Mouse (Mus musculus) duodenum, adult 2 months (tissue): ENCODE measurements around the gene Prss47. TPM values are rescaled to one million over a fixed set of nuclear protein-coding genes. Genes with fewer than 3 reads are reported as not detected.

Source experiments
- polyA plus RNA-seq: library from polyadenylated mRNA; depleted of rRNA; stranded (reverse); fragments of >200 nt; gene quantifications from 2 replicates; pipeline ENCODE4 v1.2.3, GENCODE M21; 2012; ENCODE audit warnings: low replicate concordance; rRNA removed

Gene Prss47
- not detected in 2 replicates for polyA plus RNA-seq

DNA sequence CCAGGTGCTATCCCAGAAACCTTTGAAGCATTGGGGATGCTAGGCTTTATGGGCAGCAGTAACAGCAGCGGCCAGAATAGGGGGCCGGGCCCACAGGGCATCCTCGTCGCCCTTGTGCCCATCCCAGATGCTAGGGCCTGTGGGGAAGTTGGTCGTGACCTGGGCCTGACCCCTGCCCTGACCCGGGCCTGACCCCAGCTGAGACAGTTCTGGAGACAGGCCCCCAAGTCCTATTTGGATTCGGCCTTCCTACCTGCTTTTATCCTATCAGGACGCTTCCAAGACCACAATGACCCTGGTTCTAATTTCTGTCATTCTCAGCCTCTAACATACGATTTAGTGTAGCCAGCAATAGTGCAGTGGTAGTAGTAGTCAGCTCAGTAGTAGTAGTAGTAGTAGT, at the start of gene Prss47:
Prss47 (minus strand) TSS at position 101 of the 400 bp plus-strand sequence.

DNA sequence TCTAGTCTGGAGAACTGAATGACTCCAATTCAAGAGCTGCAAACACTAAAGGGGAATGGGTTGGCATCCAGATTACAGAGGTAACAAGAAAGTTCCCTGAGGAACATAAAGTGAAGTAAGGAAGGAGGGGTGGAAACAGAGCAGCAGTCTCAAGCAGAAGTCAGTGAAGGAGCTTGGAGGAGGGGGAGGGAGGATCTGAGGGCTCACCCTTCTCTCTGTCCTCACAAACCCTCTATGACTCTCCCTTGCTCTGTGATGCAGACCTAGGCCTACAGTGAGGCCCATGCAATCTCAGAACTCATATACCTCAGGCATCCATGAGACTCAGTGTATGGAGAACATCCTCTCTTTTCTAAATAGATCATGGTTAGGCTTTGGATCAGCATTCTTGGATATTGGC, 19.8 kb downstream of the Prss47 start, which contains the start of gene Spata31d1c:
Spata31d1c (plus strand) TSS at position 301 of the 400 bp plus-strand sequence.

Other genes with a start within 250 kb of the Prss47 start
- gene Cntnap3, start 148.8 kb downstream of the Prss47 start, polyA plus RNA-seq = 0.05 TPM in 1 of 2 replicates, not detected in the other
- gene Spata31, start 135.4 kb downstream of the Prss47 start, polyA plus RNA-seq = not detected in 2 replicates
- gene Spata31d1c, start 19.7 kb downstream of the Prss47 start, polyA plus RNA-seq = not detected in 2 replicates
- gene Mfsd14b, start 60.2 kb upstream of the Prss47 start, polyA plus RNA-seq = 10.9 and 16.7 TPM in 2 replicates
- not detected in 2 replicates for gene Olfr465-ps1, start 85.3 kb upstream of the Prss47 start, polyA plus RNA-seq
- not detected in 2 replicates for gene Olfr466, start 97.5 kb upstream of the Prss47 start, polyA plus RNA-seq
- gene Nlrp4f, start 153.2 kb upstream of the Prss47 start, polyA plus RNA-seq = not detected in 2 replicates
- 0.20 TPM in 1 of 2 replicates, not detected in the other for gene Gm10775, start 206.8 kb upstream of the Prss47 start, polyA plus RNA-seq
- gene Zfp369, start 226.1 kb upstream of the Prss47 start, polyA plus RNA-seq = 6.2 and 6.9 TPM in 2 replicates